In genomic region chr4:88749926-88750325, GRCm38 (mm10) we compare ENCODE assay signal across 40 mouse cellular contexts. TPM values are rescaled to one million over a fixed set of nuclear protein-coding genes. Genes with fewer than 3 reads are reported as not detected.
"Had no signal": no experiment of that assay in that cellular context is flagged by ENCODE, and none has a peak within 500 bp of the region (broad histone marks: within the 10 kb centered on the region; RNA-seq: fewer than 3 reads in every experiment).

No protein-coding gene starts in this region.

- H3K36me3 ChIP-seq: embryonic facial prominence, embryonic 10.5 days; embryonic facial prominence, embryonic 12.5 days; embryonic facial prominence, embryonic 13.5 days; embryonic facial prominence, embryonic 15.5 days; forebrain, embryonic 10.5 days; forebrain, embryonic 12.5 days; forebrain, embryonic 15.5 days; heart, embryonic 10.5 days had no signal

- H3K27ac ChIP-seq: embryonic facial prominence, embryonic 10.5 days; embryonic facial prominence, embryonic 12.5 days; embryonic facial prominence, embryonic 13.5 days; embryonic facial prominence, embryonic 15.5 days; forebrain, embryonic 10.5 days; forebrain, embryonic 12.5 days; forebrain, embryonic 13.5 days; forebrain, embryonic 15.5 days; gastrocnemius, adult 2 months; heart, adult 2 months; heart, embryonic 10.5 days had no signal

- DNase-seq: cerebellum, adult 18-20 months; cerebellum, adult 2 months; cerebellum, adult 8-10 months; cerebellum, adult 9-10 months; cerebellum, adult 9-11 months; cerebellum, postnatal 14 days; cerebellum, postnatal 25 days; cerebellum, postnatal 36 days; forebrain, postnatal 0 days; gastrocnemius, adult 2 months; gastrocnemius, postnatal 10 days; gastrocnemius, postnatal 14 days; gastrocnemius, postnatal 25 days; gastrocnemius, postnatal 36 days; heart, adult 18-20 months; heart, adult 2 months had no signal

- H3K9ac ChIP-seq: embryonic facial prominence, embryonic 12.5 days; embryonic facial prominence, embryonic 13.5 days; embryonic facial prominence, embryonic 15.5 days; forebrain, embryonic 12.5 days; forebrain, embryonic 13.5 days; forebrain, embryonic 15.5 days; forebrain, postnatal 0 days had no signal

- H3K4me1 ChIP-seq: embryonic facial prominence, embryonic 12.5 days; embryonic facial prominence, embryonic 13.5 days; embryonic facial prominence, embryonic 15.5 days; forebrain, embryonic 12.5 days; forebrain, embryonic 15.5 days; heart, embryonic 10.5 days had no signal

- ATAC-seq: forebrain, embryonic 13.5 days; forebrain, embryonic 14.5 days; forebrain, embryonic 15.5 days; forebrain, embryonic 16.5 days; forebrain, postnatal 0 days had no signal

- H3K4me3 ChIP-seq: embryonic facial prominence, embryonic 10.5 days; embryonic facial prominence, embryonic 12.5 days; embryonic facial prominence, embryonic 13.5 days; embryonic facial prominence, embryonic 15.5 days; erythroblast, embryonic 14.5 days; forebrain, embryonic 10.5 days; forebrain, embryonic 12.5 days; forebrain, embryonic 13.5 days; forebrain, embryonic 15.5 days; gastrocnemius, adult 2 months; heart, adult 2 months; heart, embryonic 10.5 days had no signal

- H3K27me3 ChIP-seq: embryonic facial prominence, embryonic 12.5 days; embryonic facial prominence, embryonic 13.5 days; embryonic facial prominence, embryonic 15.5 days; forebrain, embryonic 12.5 days; forebrain, embryonic 13.5 days; forebrain, embryonic 15.5 days had no signal

- H3K9me3 ChIP-seq: embryonic facial prominence, embryonic 10.5 days; embryonic facial prominence, embryonic 12.5 days; embryonic facial prominence, embryonic 13.5 days; embryonic facial prominence, embryonic 15.5 days; forebrain, embryonic 10.5 days; forebrain, embryonic 12.5 days; forebrain, embryonic 13.5 days; forebrain, embryonic 15.5 days; heart, embryonic 10.5 days had no signal

- H3K4me2 ChIP-seq: embryonic facial prominence, embryonic 12.5 days; embryonic facial prominence, embryonic 13.5 days; embryonic facial prominence, embryonic 15.5 days; forebrain, embryonic 12.5 days; forebrain, embryonic 13.5 days; forebrain, embryonic 15.5 days had no signal

RNA-seq across cellular contexts. Expression of gene Gm13271, which starts 4.7 kb away (rescaled TPM):
- total RNA-seq: common myeloid progenitor, adult 5-6 weeks; forebrain, postnatal 0 days; gastrocnemius, adult 18-20 months; gastrocnemius, adult 2 months; gastrocnemius, adult 8-10 months; gastrocnemius, postnatal 10 days; gastrocnemius, postnatal 14 days; gastrocnemius, postnatal 25 days; gastrocnemius, postnatal 36 days; gastrocnemius, postnatal 4 days; granulocyte monocyte progenitor cell, adult 5-6 weeks; heart, adult 18-20 months; heart, adult 2 months; heart, adult 8-10 months had no signal
- polyA plus RNA-seq: cerebellum, adult 2 months; cortical plate, adult 2 months; embryonic facial prominence, embryonic 10.5 days; embryonic facial prominence, embryonic 11.5 days; embryonic facial prominence, embryonic 12.5 days; embryonic facial prominence, embryonic 13.5 days; embryonic facial prominence, embryonic 14.5 days; embryonic facial prominence, embryonic 15.5 days; erythroblast, embryonic 14.5 days; forebrain, embryonic 10.5 days; forebrain, embryonic 11.5 days; forebrain, embryonic 12.5 days; forebrain, embryonic 13.5 days; forebrain, embryonic 14.5 days; forebrain, embryonic 15.5 days; forebrain, embryonic 16.5 days; forebrain, postnatal 0 days; frontal cortex, adult 2 months; heart, adult 2 months had no signal

RNA-seq across cellular contexts. Expression of gene Gm13283, which starts 10.0 kb away (rescaled TPM):
- total RNA-seq: common myeloid progenitor, adult 5-6 weeks; forebrain, postnatal 0 days; gastrocnemius, adult 18-20 months; gastrocnemius, adult 2 months; gastrocnemius, adult 8-10 months; gastrocnemius, postnatal 10 days; gastrocnemius, postnatal 14 days; gastrocnemius, postnatal 25 days; gastrocnemius, postnatal 36 days; gastrocnemius, postnatal 4 days; heart, adult 18-20 months; heart, adult 2 months; heart, adult 8-10 months had no signal
- polyA plus RNA-seq: cerebellum, adult 2 months; cortical plate, adult 2 months; erythroblast, embryonic 14.5 days; forebrain, embryonic 11.5 days; forebrain, embryonic 14.5 days; forebrain, embryonic 15.5 days; forebrain, postnatal 0 days; frontal cortex, adult 2 months; gonadal fat pad, adult 2 months; heart, adult 2 months had no signal

RNA-seq across cellular contexts. Expression of gene Gm13290, which starts 23.7 kb away (rescaled TPM):
- total RNA-seq: common myeloid progenitor, adult 5-6 weeks; forebrain, postnatal 0 days; gastrocnemius, adult 18-20 months; gastrocnemius, adult 2 months; gastrocnemius, adult 8-10 months; gastrocnemius, postnatal 10 days; gastrocnemius, postnatal 14 days; gastrocnemius, postnatal 25 days; gastrocnemius, postnatal 36 days; gastrocnemius, postnatal 4 days; granulocyte monocyte progenitor cell, adult 5-6 weeks; heart, adult 18-20 months; heart, adult 2 months; heart, adult 8-10 months had no signal
- polyA plus RNA-seq: cerebellum, adult 2 months; cortical plate, adult 2 months; embryonic facial prominence, embryonic 10.5 days; embryonic facial prominence, embryonic 14.5 days; erythroblast, embryonic 14.5 days; forebrain, embryonic 12.5 days; forebrain, embryonic 13.5 days; forebrain, embryonic 14.5 days; forebrain, embryonic 15.5 days; forebrain, embryonic 16.5 days; forebrain, postnatal 0 days; frontal cortex, adult 2 months; gonadal fat pad, adult 2 months; heart, adult 2 months; heart, embryonic 10.5 days had no signal

RNA-seq across cellular contexts. Expression of gene Gm13289, which starts 26.8 kb away (rescaled TPM):
- total RNA-seq: common myeloid progenitor, adult 5-6 weeks; forebrain, postnatal 0 days; gastrocnemius, adult 18-20 months; gastrocnemius, adult 2 months; gastrocnemius, adult 8-10 months; gastrocnemius, postnatal 10 days; gastrocnemius, postnatal 14 days; gastrocnemius, postnatal 25 days; gastrocnemius, postnatal 36 days; gastrocnemius, postnatal 4 days; granulocyte monocyte progenitor cell, adult 5-6 weeks; heart, adult 18-20 months; heart, adult 2 months; heart, adult 8-10 months had no signal
- polyA plus RNA-seq: cerebellum, adult 2 months; cortical plate, adult 2 months; embryonic facial prominence, embryonic 10.5 days; embryonic facial prominence, embryonic 11.5 days; embryonic facial prominence, embryonic 12.5 days; embryonic facial prominence, embryonic 13.5 days; embryonic facial prominence, embryonic 14.5 days; embryonic facial prominence, embryonic 15.5 days; erythroblast, embryonic 14.5 days; forebrain, embryonic 10.5 days; forebrain, embryonic 11.5 days; forebrain, embryonic 12.5 days; forebrain, embryonic 13.5 days; forebrain, embryonic 14.5 days; forebrain, embryonic 15.5 days; forebrain, embryonic 16.5 days; forebrain, postnatal 0 days; frontal cortex, adult 2 months; gonadal fat pad, adult 2 months; heart, adult 2 months; heart, embryonic 10.5 days had no signal
